Mouse (Mus musculus) A20 (cell line): ENCODE measurements around the gene Vgll4.

Source experiments
- DNase-seq: peaks from one replicate; pipeline ENCODE4 v3.0.0-alpha.2; 2011; ENCODE audit warnings: low read depth, low spot score

The Vgll4 gene

GRCm38 (mm10) chr6:114847582-114848174, 122.1 kb downstream of the Vgll4 start:
- DNase-seq = no peak

DNA sequence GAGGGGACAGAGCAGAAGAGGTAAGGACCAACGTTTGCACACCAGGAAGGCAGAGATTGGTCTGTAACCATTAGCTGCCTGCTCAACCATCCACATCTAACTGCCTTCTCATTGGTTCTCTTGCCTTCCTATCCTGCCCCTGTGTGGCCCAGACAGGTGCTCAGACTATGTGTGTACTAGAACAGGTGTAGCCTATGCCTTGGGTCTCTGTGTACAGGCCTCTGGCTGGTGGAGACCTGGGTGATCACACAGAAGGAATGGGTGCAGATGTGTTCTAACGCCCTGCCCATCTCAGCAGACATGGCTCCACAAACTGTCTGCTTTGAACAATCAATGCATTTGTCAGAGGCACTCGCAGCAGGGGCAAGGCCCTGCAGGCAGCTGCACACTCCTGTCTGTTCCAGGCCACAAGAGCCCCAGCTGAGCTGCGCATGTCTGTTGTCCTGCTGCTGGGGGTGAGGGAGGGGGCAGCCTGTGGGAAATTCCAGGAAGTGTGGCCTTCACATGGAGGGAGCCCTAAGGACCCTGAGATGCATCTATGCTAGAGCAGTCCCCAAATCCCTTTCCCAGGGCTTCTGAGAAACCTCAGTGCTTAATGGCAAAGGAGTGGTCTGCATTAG, 123.5 kb downstream of the Vgll4 start:
- no peak for DNase-seq

- peak; percentile 46 for DNase-seq
Observed at GRCm38 (mm10) chr6:114842863-114843262, 126.9 kb downstream of the Vgll4 start.

DNA sequence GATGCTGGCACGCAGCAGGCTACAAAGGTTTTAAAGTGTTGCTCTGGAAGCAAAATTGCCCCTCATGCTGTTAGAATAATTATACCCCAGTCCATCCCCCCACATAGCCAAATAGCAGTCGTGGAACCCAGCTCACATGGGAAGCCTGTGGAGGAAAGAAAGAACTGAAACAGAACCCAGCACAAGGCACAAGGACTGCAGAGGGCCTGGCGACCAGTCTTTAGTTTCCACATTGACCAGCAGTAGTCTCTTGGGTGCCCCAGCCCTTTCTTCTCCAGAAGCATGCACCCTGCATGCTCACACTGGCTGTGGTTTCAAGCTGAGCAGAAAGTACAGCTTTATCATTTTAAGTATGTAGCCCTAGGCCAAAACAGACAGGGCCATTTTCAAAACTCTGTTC, 127.7 kb downstream of the Vgll4 start:
- DNase-seq = peak; percentile 3

- no peak for DNase-seq
Observed at GRCm38 (mm10) chr6:114840012-114840411, 129.8 kb downstream of the Vgll4 start.

- no peak for DNase-seq
Observed at GRCm38 (mm10) chr6:114838872-114839271, 130.9 kb downstream of the Vgll4 start.

DNA sequence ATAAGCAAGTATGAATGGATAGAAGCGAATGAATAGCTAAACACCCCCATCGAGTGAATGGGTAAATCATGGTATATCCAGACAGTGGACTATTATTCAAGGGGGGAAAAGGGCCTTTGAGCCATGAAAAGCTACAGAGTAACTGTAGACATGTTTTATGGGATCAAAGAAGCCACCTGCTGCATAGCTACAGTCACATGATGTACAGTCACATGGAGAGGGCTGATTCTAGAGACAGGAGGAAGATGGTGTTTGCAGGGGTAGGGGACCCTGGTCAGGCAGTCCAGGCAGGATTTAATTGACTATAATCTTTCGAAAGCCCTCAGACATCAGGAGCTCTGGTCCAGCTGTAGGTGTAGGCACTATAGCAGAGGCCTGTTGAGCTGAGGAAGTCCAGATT, 133.4 kb downstream of the Vgll4 start:
- DNase-seq = no peak

DNA sequence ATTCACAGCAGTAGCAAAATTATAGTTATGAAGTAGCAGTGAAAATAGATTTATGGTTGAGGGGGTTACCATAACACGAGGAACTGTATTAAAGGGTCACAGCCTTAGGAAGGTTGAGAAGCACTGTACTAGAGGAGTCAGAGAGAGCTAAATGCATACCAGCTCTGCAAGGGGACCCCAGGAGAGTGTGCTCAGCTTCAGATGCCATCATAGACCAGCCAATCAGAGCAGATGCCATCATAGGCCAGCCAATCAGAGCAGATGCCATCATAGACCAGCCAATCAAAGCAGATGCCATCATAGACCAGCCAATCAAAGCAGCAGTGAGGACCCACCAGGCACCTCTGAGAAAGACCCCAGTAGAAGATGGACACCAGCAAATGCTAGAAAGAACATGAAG, 134.0 kb downstream of the Vgll4 start:
- DNase-seq = no peak

DNA sequence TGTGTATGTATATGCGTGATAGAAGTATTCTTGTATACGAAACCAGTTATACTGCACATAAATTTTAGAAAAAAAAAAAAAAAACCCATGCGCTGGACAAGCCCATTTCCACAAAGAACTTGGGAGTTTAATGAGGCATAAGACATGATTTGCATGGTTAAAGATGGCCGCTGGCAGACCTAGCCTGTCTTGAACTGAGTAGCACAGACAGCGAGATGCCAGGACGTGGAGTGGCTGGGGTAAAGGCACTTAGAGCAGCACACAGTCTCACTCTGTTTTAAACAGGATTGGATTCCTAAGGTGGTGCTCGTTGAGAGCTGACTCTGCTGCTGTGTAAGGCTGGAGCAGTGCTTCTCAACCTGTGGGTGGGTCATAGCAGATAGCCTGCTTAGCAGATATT, 134.4 kb downstream of the Vgll4 start:
- DNase-seq = no peak

DNA sequence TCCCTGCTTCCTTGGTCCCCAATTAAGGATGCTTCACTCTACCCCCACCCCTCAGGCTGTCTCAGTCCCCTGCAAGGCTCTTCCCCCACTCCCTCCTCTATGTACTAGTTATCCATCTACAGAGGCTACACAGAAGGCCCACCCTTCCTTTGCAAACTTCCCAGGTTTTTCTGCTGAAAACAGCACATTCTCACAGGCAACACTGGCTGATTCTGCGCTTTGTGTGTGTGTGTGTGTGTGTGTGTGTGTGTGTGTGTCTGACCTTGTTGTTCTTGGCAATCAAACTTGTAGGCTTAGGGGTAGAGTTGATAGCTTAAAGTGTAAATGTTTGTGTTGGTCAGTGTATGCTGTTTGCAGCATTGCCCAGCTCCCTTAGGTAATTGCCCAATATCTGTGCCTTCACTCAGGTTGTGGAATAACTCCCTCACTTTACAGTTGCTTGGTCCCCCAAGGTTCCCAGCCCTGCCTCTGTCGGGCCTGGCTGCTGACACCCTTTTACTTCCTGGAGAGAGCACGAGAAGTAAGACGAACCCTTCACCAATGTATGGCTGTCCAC, 135.9 kb downstream of the Vgll4 start:
- no peak for DNase-seq

GRCm38 (mm10) chr6:114833058-114833685, 136.6 kb downstream of the Vgll4 start:
- DNase-seq = no peak

GRCm38 (mm10) chr6:114831807-114832206, 138.0 kb downstream of the Vgll4 start:
- DNase-seq = no peak

DNA sequence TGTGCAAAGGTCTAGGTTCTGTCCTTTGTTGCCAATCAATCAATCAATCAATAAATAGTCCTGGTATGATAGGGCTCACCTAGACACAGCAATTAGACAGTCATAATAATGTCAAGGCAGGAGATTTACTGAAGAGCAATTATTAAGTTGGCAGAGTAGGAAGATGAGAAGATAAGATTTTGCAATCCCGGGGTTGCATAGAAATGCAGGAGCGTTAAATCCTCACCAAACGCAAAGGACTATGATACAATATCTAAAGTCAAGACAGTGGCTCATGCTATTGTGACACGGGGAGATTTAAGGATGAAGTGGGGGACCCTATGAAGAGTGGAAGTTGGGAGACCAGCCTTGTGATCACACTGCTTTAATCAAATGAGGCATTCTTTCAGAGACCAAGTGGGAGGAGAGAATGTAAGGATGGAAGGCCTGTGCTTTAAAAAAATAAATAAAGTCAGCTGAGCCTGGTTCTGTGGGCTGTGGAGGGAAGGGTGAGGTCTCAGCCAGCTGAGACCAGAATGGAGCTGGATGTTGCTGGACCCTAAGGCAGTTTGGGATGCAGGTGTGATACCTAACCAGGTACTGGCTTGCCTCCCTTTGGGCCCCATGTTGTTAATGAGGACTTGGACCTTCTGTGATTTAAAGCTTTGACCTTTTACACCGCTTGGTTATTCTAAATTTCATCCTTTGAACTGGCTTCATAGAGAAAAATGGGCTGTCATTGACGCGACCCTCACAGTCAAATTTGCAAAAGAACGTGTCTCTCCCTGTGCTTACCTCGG, 139.9 kb downstream of the Vgll4 start:
- DNase-seq = no peak

DNA sequence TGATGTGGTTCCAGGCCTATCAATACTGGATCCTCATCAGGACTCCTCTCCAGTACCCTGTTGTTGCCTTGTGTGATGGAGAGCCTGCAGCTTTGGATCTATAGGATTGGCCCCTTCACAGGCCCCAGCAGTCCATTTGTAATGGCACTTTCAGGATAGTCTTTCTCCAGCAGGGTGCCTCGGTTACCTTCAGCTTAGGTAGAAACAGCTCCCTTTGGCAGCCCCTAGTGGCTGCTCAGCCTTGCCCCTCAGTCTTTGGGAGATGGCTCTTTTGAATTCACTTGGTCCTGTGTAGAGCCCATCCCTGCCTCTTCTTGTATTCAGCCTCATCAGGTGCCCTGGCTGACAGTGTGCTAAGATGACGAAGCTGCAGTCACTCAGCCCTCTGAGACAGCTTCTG, 142.9 kb downstream of the Vgll4 start:
- peak; percentile 12 for DNase-seq

DNA sequence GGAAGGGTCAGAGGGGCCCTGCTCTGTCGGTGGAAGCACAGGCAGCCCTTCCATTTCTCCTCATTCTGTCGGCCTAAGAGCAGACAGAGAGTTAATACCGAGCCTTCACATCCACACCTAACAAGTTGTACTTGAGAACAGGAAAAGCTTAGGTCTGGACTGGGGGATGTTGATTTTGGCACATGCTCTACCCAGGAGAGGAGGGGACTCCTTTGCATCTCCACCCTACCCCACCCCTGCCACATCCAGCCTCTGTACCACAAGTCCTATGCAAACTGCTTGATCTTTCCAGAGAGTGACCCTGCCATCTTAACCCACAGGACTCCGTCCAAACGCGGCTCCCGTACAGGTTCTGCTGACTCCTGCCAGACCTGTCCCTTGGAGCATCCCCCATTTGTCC, 148.1 kb downstream of the Vgll4 start:
- no peak for DNase-seq

GRCm38 (mm10) chr6:114819971-114820481, 149.8 kb downstream of the Vgll4 start:
- DNase-seq = no peak

DNA sequence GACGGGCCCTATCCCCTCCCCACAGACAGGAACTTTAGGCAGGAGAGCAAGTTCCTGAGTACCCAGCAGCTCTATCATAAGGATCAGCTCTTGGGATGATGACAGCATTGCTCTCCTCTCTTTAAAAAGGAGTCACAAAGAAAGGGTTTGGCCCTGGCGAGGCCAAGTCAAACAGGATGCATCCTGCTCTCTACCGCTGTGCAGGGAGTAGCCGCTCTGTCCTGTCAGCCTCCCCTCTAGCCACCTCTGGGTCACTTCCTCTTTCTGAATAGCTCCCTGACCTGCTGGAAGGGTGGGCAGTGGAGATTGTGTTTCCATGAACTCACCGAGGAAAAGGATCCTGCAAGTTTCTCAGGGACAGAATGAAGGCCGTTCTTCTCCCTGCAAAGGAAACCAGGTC, 151.3 kb downstream of the Vgll4 start:
- no peak for DNase-seq

DNA sequence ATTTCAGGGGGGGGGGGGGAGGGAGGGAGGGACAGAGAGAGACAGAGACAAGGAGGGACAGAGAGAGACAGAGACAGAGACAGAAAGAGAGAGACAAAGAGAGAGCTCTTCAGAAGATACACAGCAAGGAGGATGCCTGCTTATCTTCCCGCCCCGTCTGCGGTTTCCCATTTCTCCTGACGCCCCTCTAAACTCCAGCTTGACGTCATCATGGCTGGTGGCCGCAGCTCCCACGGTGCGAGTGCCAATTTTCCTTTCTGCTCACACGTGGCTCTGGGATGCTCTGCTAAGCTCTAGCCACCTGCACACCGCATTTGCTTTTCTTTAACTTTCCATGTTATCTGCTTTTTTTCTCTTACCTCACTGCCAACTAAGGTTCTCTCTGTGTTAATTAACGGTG, 151.8 kb downstream of the Vgll4 start:
- no peak for DNase-seq

- DNase-seq = peak; percentile 49
Observed at GRCm38 (mm10) chr6:114814882-114815650, 154.7 kb downstream of the Vgll4 start.

DNA sequence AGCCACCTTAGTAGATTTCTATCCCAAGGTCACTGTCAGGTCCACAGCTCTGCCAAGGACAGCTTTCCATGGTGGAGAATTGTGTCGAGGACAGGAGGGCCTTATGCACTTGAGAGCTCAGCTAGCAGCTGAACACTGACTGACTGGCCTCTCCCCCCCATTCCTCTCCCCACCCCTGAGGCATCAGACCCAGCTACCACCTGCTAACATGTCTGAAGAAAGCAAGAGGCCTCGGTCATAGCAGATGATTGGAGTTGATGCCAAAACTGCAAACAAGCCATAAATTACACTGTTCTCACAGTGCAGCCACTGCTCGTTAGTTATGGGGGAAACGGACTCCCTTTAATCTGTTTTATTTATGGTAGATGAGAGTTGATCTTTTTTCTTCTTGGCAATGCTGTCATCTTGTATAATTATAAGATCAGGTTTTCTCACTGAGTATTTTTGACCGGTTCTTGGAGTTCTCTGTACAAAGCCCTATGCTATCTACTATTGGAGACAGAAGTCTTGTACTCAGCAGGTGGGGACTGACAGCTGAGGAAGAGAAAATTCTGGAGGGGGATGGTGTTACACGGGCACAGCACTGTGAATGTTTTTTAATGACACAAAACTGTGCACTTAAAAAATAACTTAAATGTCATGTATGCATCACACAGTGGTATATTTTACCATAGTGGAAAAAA, 155.5 kb downstream of the Vgll4 start:
- DNase-seq = no peak

DNA sequence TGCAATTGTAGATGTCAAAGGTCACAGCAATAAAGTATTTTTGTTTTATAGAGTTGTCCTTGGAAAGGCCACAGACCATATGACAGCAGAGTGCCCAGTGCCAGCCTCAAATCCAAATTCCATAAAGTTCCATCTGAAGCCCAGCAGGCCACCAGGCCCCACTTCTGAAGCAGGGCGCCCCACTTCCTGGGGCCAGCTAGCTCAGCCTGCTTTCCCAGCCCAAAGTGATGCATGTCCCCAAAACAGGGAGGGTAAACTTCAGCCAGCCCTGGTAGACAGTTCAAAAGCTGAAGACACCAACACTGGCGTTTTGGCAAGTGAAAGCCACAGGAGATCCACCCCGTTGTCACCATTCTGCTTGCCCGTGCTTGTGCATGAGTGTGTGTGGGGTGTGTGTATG, 157.0 kb downstream of the Vgll4 start:
- no peak for DNase-seq
